Mouse (Mus musculus) CH12.LX (cell line): ENCODE data around the gene Ugt1a2. TPM values are rescaled to one million over a fixed set of nuclear protein-coding genes. Genes with fewer than 3 reads are reported as not detected.

ENCODE experiments used
- DNase-seq: peaks from one replicate; pipeline ENCODE4 v3.0.0-alpha.2; 2013; ENCODE audit errors: extremely low read depth
- H3K27ac ChIP-seq: 2 replicates; pipeline ENCODE4 v1.5.1; 2012; ENCODE audit warnings: low read depth, mild to moderate bottlenecking, control low read depth, moderate library complexity; ENCODE audit not compliant: insufficient read depth
- H3K27me3 ChIP-seq: replicated peaks from 2 replicates; pipeline ENCODE3; 2012; ENCODE audit warnings: inconsistent platforms
- H3K36me3 ChIP-seq, 2 experiments: replicated peaks in 1 of 2; 2 replicates each; pipeline versions ENCODE3 to v1.6.1; 2012; ENCODE audit warnings: inconsistent platforms in 1 of 2, low read length in 1 of 2, mild to moderate bottlenecking in 1 of 2, mixed read lengths in 1 of 2, moderate library complexity in 1 of 2; ENCODE audit not compliant: control insufficient read depth in 1 of 2, insufficient read depth in 1 of 2
- H3K4me1 ChIP-seq, 2 experiments: 2 replicates each; pipeline ENCODE4 v1.6.1; 2012; ENCODE audit warnings: inconsistent platforms in 1 of 2, moderate library complexity in 1 of 2; ENCODE audit not compliant: insufficient read depth in 2 of 2, control insufficient read depth in 1 of 2
- H3K4me2 ChIP-seq: 2 replicates; pipeline ENCODE4 v1.6.1; 2012; ENCODE audit warnings: low read depth, mild to moderate bottlenecking, control low read depth; ENCODE audit not compliant: poor library complexity, insufficient read depth, severe bottlenecking
- H3K4me3 ChIP-seq, 3 experiments: fragments of 150-350 bp in 1 of 3; sonication (generic) in 1 of 3; replicated peaks in 1 of 3; 2 replicates each; pipeline versions ENCODE3 to v1.5.1; 2011 to 2012; ENCODE audit warnings: low read depth in 2 of 3, low read length in 2 of 3, mild to moderate bottlenecking in 2 of 3, moderate library complexity in 2 of 3, control low read depth in 1 of 3, improper control_type of control experiment in 1 of 3, inconsistent platforms in 1 of 3, mixed read lengths in 1 of 3; ENCODE audit not compliant: poor library complexity in 1 of 3
- H3K79me2 ChIP-seq: replicated peaks from 2 replicates; pipeline ENCODE4 v1.6.1; 2012; ENCODE audit warnings: mild to moderate bottlenecking, moderate library complexity; ENCODE audit not compliant: control insufficient read depth, poor library complexity, insufficient read depth, severe bottlenecking; ENCODE audit errors: extremely low read depth
- H3K9ac ChIP-seq: 2 replicates; pipeline ENCODE4 v1.6.1; 2012; ENCODE audit warnings: low read depth, mild to moderate bottlenecking, control low read depth, moderate library complexity; ENCODE audit not compliant: insufficient read depth
- H3K9me3 ChIP-seq: replicated peaks from 2 replicates; pipeline ENCODE3; 2012; ENCODE audit warnings: low read length, inconsistent platforms, mixed read lengths
- CHD1 ChIP-seq: IDR thresholded peaks from 2 replicates; pipeline ENCODE4 v1.6.1; 2012; ENCODE audit warnings: low read depth, low read length, improper control_type of control experiment, inconsistent platforms
- CHD2 ChIP-seq: IDR thresholded peaks from 2 replicates; pipeline ENCODE4 v1.6.1; 2011; ENCODE audit warnings: low read length, improper control_type of control experiment
- CTCF ChIP-seq, 2 experiments: IDR thresholded peaks in 1 of 2; conservative IDR thresholded peaks in 1 of 2; 2 replicates each; pipeline ENCODE4 v1.5.1; 2011 to 2012; ENCODE audit warnings: low read depth in 2 of 2, low read length in 2 of 2, improper control_type of control experiment in 1 of 2, inconsistent platforms in 1 of 2, mild to moderate bottlenecking in 1 of 2, moderate library complexity in 1 of 2
- ELF1 ChIP-seq: IDR thresholded peaks from 2 replicates; pipeline ENCODE4 v1.6.1; 2014; ENCODE audit warnings: low read depth, mild to moderate bottlenecking, inconsistent platforms, low read length, improper control_type of control experiment
- ETS1 ChIP-seq: conservative IDR thresholded peaks from 2 replicates; pipeline ENCODE4 v1.6.1; 2012; ENCODE audit warnings: low read depth, mild to moderate bottlenecking, inconsistent platforms, low read length, improper control_type of control experiment, moderate library complexity
- GABPA ChIP-seq: IDR thresholded peaks from 2 replicates; pipeline ENCODE4 v1.6.1; 2012; ENCODE audit warnings: low read depth, low read length, improper control_type of control experiment, inconsistent platforms; ENCODE audit not compliant: insufficient replicate concordance
- HCFC1 ChIP-seq: IDR thresholded peaks from 2 replicates; pipeline ENCODE4 v1.6.1; 2012; ENCODE audit warnings: low read depth, mild to moderate bottlenecking, inconsistent platforms, low read length, improper control_type of control experiment
- JUND ChIP-seq: conservative IDR thresholded peaks from 2 replicates; pipeline ENCODE4 v1.6.1; 2011; ENCODE audit warnings: low read depth, low read length, improper control_type of control experiment
- KAT2A ChIP-seq: IDR thresholded peaks from 2 replicates; pipeline ENCODE4 v1.6.1; 2012; ENCODE audit warnings: low read length, improper control_type of control experiment, inconsistent platforms; ENCODE audit not compliant: insufficient replicate concordance
- MAFK ChIP-seq: IDR thresholded peaks from 2 replicates; pipeline ENCODE4 v1.6.1; 2011; ENCODE audit warnings: low read length, improper control_type of control experiment; ENCODE audit not compliant: insufficient replicate concordance
- MAX ChIP-seq: IDR thresholded peaks from 2 replicates; pipeline ENCODE4 v1.6.1; 2011; ENCODE audit warnings: low read length, improper control_type of control experiment
- MAZ ChIP-seq: IDR thresholded peaks from 2 replicates; pipeline ENCODE4 v1.6.1; 2012; ENCODE audit warnings: low read depth, mild to moderate bottlenecking, inconsistent platforms, low read length, improper control_type of control experiment, moderate library complexity
- MYC ChIP-seq: IDR thresholded peaks from 2 replicates; pipeline ENCODE4 v1.6.1; 2011; ENCODE audit warnings: low read depth, mild to moderate bottlenecking, improper control_type of control experiment, low read length
- NELFE ChIP-seq: IDR thresholded peaks from 2 replicates; pipeline ENCODE4 v1.6.1; 2011; ENCODE audit warnings: low read depth, low read length, improper control_type of control experiment
- NRF1 ChIP-seq: IDR thresholded peaks from 2 replicates; pipeline ENCODE4 v1.6.1; 2014; ENCODE audit warnings: low read depth, mild to moderate bottlenecking, inconsistent platforms, low read length, improper control_type of control experiment, moderate library complexity
- PAX5 ChIP-seq: IDR thresholded peaks from 2 replicates; pipeline ENCODE4 v1.6.1; 2012; ENCODE audit warnings: low read length, inconsistent platforms, mixed read lengths
- POLR2AphosphoS2 ChIP-seq: IDR thresholded peaks from 2 replicates; pipeline ENCODE4 v1.6.1; 2011; ENCODE audit warnings: low read depth, low read length, improper control_type of control experiment
- RAD21 ChIP-seq: IDR thresholded peaks from 2 replicates; pipeline ENCODE4 v1.6.1; 2011; ENCODE audit warnings: low read depth, mild to moderate bottlenecking, low read length, improper control_type of control experiment, moderate library complexity
- RCOR1 ChIP-seq: conservative IDR thresholded peaks from 2 replicates; pipeline ENCODE4 v1.6.1; 2012; ENCODE audit warnings: low read depth, mild to moderate bottlenecking, inconsistent platforms, low read length, improper control_type of control experiment
- SMC3 ChIP-seq: IDR thresholded peaks from 2 replicates; pipeline ENCODE4 v1.6.1; 2011; ENCODE audit warnings: low read depth, low read length, improper control_type of control experiment
- TBP ChIP-seq: conservative IDR thresholded peaks from 2 replicates; pipeline ENCODE4 v1.6.1; 2011; ENCODE audit warnings: low read depth, low read length, improper control_type of control experiment
- TCF12 ChIP-seq: IDR thresholded peaks from 2 replicates; pipeline ENCODE4 v1.6.1; 2014; ENCODE audit warnings: low read depth, mild to moderate bottlenecking, inconsistent platforms, low read length, improper control_type of control experiment
- USF1 ChIP-seq: IDR thresholded peaks from 2 replicates; pipeline ENCODE4 v1.6.1; 2014; ENCODE audit warnings: low read depth, mild to moderate bottlenecking, inconsistent platforms, low read length, improper control_type of control experiment
- USF2 ChIP-seq: conservative IDR thresholded peaks from 2 replicates; pipeline ENCODE4 v1.6.1; 2011; ENCODE audit warnings: low read depth, low read length, improper control_type of control experiment
- ZC3H11A ChIP-seq: IDR thresholded peaks from 2 replicates; pipeline ENCODE4 v1.6.1; 2012; ENCODE audit warnings: low read depth, mild to moderate bottlenecking, inconsistent platforms, low read length, improper control_type of control experiment
- ZKSCAN1 ChIP-seq: IDR thresholded peaks from 2 replicates; pipeline ENCODE4 v1.6.1; 2012; ENCODE audit warnings: low read depth, inconsistent platforms, low read length, improper control_type of control experiment, borderline replicate concordance
- ZMIZ1 ChIP-seq: IDR thresholded peaks from 2 replicates; pipeline ENCODE4 v1.6.1; 2012; ENCODE audit warnings: low read depth, mild to moderate bottlenecking, inconsistent platforms, low read length, improper control_type of control experiment
- ZNF384 ChIP-seq: IDR thresholded peaks from 2 replicates; pipeline ENCODE4 v1.6.1; 2012; ENCODE audit warnings: low read depth, low read length, improper control_type of control experiment, inconsistent platforms
- dilution Hi-C: fragments of 300-500 bp; cut with MboI; formaldehyde crosslinking; loops from 2 replicates; pipeline ENCODE4 v1.14.3; 2020; ENCODE audit warnings: low sequenced_read_pairs; ENCODE audit not compliant: extremely low pct_unique_long_range_greater_than_20kb, extremely low pct_ligation_motif_present
- in situ Hi-C: fragments of 300-500 bp; cut with MboI; formaldehyde crosslinking; loops from 3 replicates; pipeline ENCODE4 v1.14.3; 2019; ENCODE audit warnings: low sequenced_read_pairs, low pct_ligation_motif_present, low pct_unique_long_range_greater_than_20kb, mixed read lengths
- polyA plus RNA-seq: library from polyadenylated mRNA; unstranded; fragments of >175 nt; gene quantifications from 2 replicates; pipeline ENCODE4 v1.2.1, GENCODE M21; 2012; ENCODE audit warnings: low read depth; ENCODE audit not compliant: insufficient read length
- total RNA-seq, 2 experiments: library from RNA; depleted of rRNA; stranded (reverse); fragments of 300-350 nt in 1 of 2; fragments of >200 nt in 1 of 2; gene quantifications; 2 replicates each; pipeline ENCODE4 v1.2.3; 2012 to 2014

Gene Ugt1a2
- total and polyA plus RNA-seq, 3 experiments = not detected

- TF ChIP-seq TBP (no peak), MAZ (no peak), ZC3H11A (no peak), CHD2 (no peak), CTCF (conservative IDR thresholded peaks at IDR 0.05 in 1 of 2, IDR thresholded peaks at IDR 0.05 in 1 of 2; ENCODE audit: low read depth in 2 of 2, low read length in 2 of 2) (no peak), GABPA (no peak), ZKSCAN1 (no peak), MAFK (no peak), RCOR1 (no peak), PAX5 (no peak), RAD21 (no peak), USF1 (no peak), USF2 (no peak), ZNF384 (no peak), ELF1 (no peak), JUND (no peak), NELFE (no peak), MAX (no peak), MYC (no peak)
- H3K27me3 ChIP-seq = peaks cover 38% of the 10 kb centered on the region
These were observed 35.6 kb downstream of the Ugt1a2 start for GRCm38 (mm10) chr1:88235894-88236415.

GRCm38 (mm10) chr1:88237311-88237710 lies 36.9 kb downstream of the Ugt1a2 start:
- Histone ChIP-seq H3K36me3 (no peaks in the 10 kb centered on the region), H3K9ac (no peak overlapping the region), H3K27ac (no peak overlapping the region), H3K4me1 (no peaks in the 10 kb centered on the region), H3K4me2 (no peak overlapping the region), H3K4me3 (no peak overlapping the region), H3K27me3 (peaks cover 38% of the 10 kb centered on the region), H3K79me2 (no peaks in the 10 kb centered on the region), H3K9me3 (peaks cover 74% of the 10 kb centered on the region)
- in situ Hi-C loops = no loop called here
- dilution Hi-C loops = no loop called here
- TF ChIP-seq KAT2A (no peak), MAX (no peak), MAFK (no peak), MYC (no peak), SMC3 (no peak), POLR2AphosphoS2 (no peak), TBP (no peak), ETS1 (no peak), CHD2 (no peak), PAX5 (no peak), NELFE (no peak), HCFC1 (no peak), NRF1 (no peak), ZMIZ1 (no peak), RAD21 (no peak), CHD1 (no peak), TCF12 (no peak)
- DNase-seq = no peak

More at GRCm38 (mm10) chr1:88235894-88236415, 35.6 kb downstream of the Ugt1a2 start:
- H3K36me3 ChIP-seq = no peaks in the 10 kb centered on the region
- H3K4me3 ChIP-seq = no peak overlapping the region
- peaks cover 86% of the 10 kb centered on the region for H3K9me3 ChIP-seq
- H3K9ac ChIP-seq = no peak overlapping the region
- no peak for DNase-seq
- H3K4me2 ChIP-seq = no peak overlapping the region
- H3K4me1 ChIP-seq = no peaks in the 10 kb centered on the region
- no peak overlapping the region for H3K27ac ChIP-seq
- no peaks in the 10 kb centered on the region for H3K79me2 ChIP-seq
- in situ Hi-C loops (no loop called here), dilution Hi-C loops (no loop called here)
